Mouse (Mus musculus): Measurements from ENCODE around the gene Ppm1m. TPM values are rescaled to one million over a fixed set of nuclear protein-coding genes. Genes with fewer than 3 reads are reported as not detected.
A peak's percentile ranks its signal among the peaks of the same experiment; 100 is the strongest.

Ppm1m gene
- polyA plus RNA-seq, 1 experiment from 2014 or later: 33.4 TPM

DNA sequence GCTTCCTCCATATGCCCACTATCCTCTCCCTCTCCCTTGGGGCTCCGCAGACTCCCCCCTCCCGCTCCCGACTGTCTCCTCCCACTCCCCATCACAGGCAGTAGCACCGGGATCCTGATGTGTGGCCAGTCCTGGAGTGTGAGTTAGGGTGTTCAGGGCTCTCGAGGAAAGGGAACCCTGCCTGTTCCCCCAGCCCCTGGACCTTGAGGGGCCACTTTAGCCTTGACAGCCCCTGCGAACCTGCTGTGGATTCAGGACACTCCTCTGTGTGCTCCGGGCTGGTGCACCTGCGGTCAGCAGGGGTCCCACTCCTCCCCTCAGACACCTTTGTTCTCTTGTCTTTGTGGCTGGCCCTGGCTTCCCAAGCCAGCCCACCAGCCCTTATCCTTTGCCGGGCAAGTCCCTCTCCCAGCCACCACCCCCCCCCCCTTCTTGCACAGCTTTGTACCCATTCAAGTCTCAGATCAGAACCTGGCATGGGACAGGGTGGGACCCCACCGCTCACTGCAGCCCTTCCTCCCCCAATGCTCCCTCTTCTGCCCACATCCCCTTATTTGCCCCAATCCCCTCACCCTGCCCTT lies 51.6 kb downstream of the Ppm1m start:
- TF ChIP-seq CTCF (IDR thresholded peaks at IDR 0.05) (0 out of 2 replicates have a peak, but pooled peaks have one; percentile 2), EP300 (IDR thresholded peaks at IDR 0.05) (no peak)
- WGBS: 2% methylated on average over 10 of the region's 10 CpGs
- H3K9me3 ChIP-seq (ENCODE audit: low read length): no peaks in the 10 kb centered on the region
- H3K4me3 ChIP-seq (ENCODE audit: low read depth, low read length): 0 out of 2 replicates have a peak overlapping the region, but pooled peaks have one; percentile 19
- H3K4me2 ChIP-seq (replicated peaks; ENCODE audit: low read depth, low read length): no peak overlapping the region
- no peaks in the 10 kb centered on the region; the same call in 1 of the 2 replicates for H3K4me1 ChIP-seq (ENCODE audit: insufficient read depth, low read depth, low read length)
- peak; percentile 17 for ATAC-seq
- no peak overlapping the region for H3K9ac ChIP-seq (replicated peaks; ENCODE audit: low read depth)
- no peak overlapping the region for H3K27ac ChIP-seq (ENCODE audit: low read length)
- peaks cover 18% of the 10 kb centered on the region for H3K27me3 ChIP-seq (replicated peaks; ENCODE audit: insufficient read depth, low read length)
- H3K36me3 ChIP-seq (ENCODE audit: insufficient read depth, low read length): no peaks in the 10 kb centered on the region
- DNase-seq (ENCODE audit: low spot score): no peak

DNA sequence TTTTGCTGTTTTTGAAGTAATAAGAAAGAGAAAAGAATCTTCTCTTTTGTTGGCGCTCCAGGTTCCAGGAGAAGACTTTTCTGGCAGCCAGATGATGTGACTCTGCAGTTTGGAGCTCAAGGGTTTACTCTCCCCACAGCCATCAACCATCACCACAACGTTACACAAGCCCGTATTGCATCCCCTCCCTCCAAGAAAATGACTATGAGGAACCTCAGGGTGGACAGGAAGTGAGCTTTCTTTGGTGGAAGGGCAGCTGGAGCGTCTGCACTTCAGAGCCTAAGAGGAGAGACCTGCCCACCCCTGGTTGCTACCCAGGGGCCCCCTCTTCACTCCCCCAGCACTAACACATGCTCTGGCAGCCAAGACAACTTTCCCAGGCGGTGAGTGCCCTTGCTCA lies 52.3 kb downstream of the Ppm1m start:
- TF ChIP-seq EP300 (IDR thresholded peaks at IDR 0.05): no peak
- TF ChIP-seq CTCF (IDR thresholded peaks at IDR 0.05): no peak
- Histone ChIP-seq H3K4me1 (ENCODE audit: insufficient read depth, low read depth, low read length) (no peaks in the 10 kb centered on the region; the same call in 1 of the 2 replicates), H3K27me3 (replicated peaks; ENCODE audit: insufficient read depth, low read length) (peaks cover 18% of the 10 kb centered on the region), H3K4me2 (replicated peaks; ENCODE audit: low read depth, low read length) (no peak overlapping the region), H3K9me3 (ENCODE audit: low read length) (no peaks in the 10 kb centered on the region), H3K36me3 (ENCODE audit: insufficient read depth, low read length) (no peaks in the 10 kb centered on the region), H3K27ac (ENCODE audit: low read length) (no peak overlapping the region), H3K9ac (replicated peaks; ENCODE audit: low read depth) (no peak overlapping the region), H3K4me3 (ENCODE audit: low read depth, low read length) (no peak overlapping the region)
- ATAC-seq (no peak), DNase-seq (ENCODE audit: low spot score) (no peak)
- 20% methylated on average over 5 of the region's 5 CpGs for WGBS

DNA sequence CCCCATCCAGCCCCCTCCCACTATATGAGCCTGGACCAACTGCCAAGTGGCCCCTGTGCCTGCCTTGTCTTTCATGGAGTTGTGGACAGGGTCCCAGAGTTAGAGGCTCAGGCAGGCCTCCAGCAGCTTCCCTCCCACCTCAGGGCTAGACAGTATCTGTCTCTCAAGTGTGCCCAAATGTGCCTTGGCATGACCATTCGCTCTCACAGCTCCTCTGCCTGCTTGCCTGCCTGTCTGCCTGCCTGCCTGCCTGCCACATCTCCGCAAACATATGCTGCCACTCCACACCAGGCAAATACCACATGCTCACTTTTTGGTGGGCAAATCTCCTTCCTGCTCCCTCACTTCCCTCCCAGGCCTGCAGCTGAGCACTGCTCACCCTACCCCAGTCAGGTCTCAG lies 54.0 kb downstream of the Ppm1m start:
- Histone ChIP-seq H3K4me1 (ENCODE audit: insufficient read depth, low read depth, low read length) (no peaks in the 10 kb centered on the region; the same call in 1 of the 2 replicates), H3K27ac (ENCODE audit: low read length) (no peak overlapping the region), H3K36me3 (ENCODE audit: insufficient read depth, low read length) (no peaks in the 10 kb centered on the region), H3K4me2 (replicated peaks; ENCODE audit: low read depth, low read length) (no peak overlapping the region), H3K9me3 (ENCODE audit: low read length) (no peaks in the 10 kb centered on the region), H3K9ac (replicated peaks; ENCODE audit: low read depth) (no peak overlapping the region), H3K27me3 (replicated peaks; ENCODE audit: insufficient read depth, low read length) (peaks cover 18% of the 10 kb centered on the region), H3K4me3 (ENCODE audit: low read depth, low read length) (no peak overlapping the region)
- no peak for TF ChIP-seq CTCF (IDR thresholded peaks at IDR 0.05)
- no peak for TF ChIP-seq EP300 (IDR thresholded peaks at IDR 0.05)
- 65% methylated on average over 2 of the region's 2 CpGs for WGBS
- no peak for ATAC-seq
- no peak for DNase-seq (ENCODE audit: low spot score)

MicroRNA genes within 50 kb of the gene (microRNA counts, 519-probe panel; counts per million panel counts)
- 7,475 counts per million, percentile 97 among the panel's probes with 10 or more counts for microRNA mmu-let-7g

Small RNAs within 50 kb of the gene (microRNA-seq; reads per million reads assigned to microRNA genes)
- gene Mir135a-1 (not detected), gene Mirlet7g (68,123 reads per million, percentile 99 among the genes with 10 or more reads in this experiment)

Other genes with a start within 250 kb of the Ppm1m start
- 0.21 and 0.30 TPM in 2 replicates for gene Col6a5, start 239.1 kb downstream of the Ppm1m start, polyA plus RNA-seq (2015; fragmentation: Nextera tagmentation; extraction: Ambion mirVana)
- 0.81 and 0.93 TPM in 2 replicates for gene Col6a4, start 103.0 kb downstream of the Ppm1m start, polyA plus RNA-seq (2015; fragmentation: Nextera tagmentation; extraction: Ambion mirVana)
- 0.67 and 0.71 TPM in 2 replicates for gene Glyctk, start 41.6 kb downstream of the Ppm1m start, polyA plus RNA-seq (2015; fragmentation: Nextera tagmentation; extraction: Ambion mirVana)
- 11.3 and 13.2 TPM in 2 replicates for gene Wdr82, start 28.8 kb downstream of the Ppm1m start, polyA plus RNA-seq (2015; fragmentation: Nextera tagmentation; extraction: Ambion mirVana)
- gene Twf2, start 3.4 kb upstream of the Ppm1m start, polyA plus RNA-seq (2015; fragmentation: Nextera tagmentation; extraction: Ambion mirVana): 64.2 and 64.6 TPM in 2 replicates
- gene Tlr9, start 22.9 kb upstream of the Ppm1m start, polyA plus RNA-seq (2015; fragmentation: Nextera tagmentation; extraction: Ambion mirVana): 0.12 and 0.15 TPM in 2 replicates
- 292 and 310 TPM in 2 replicates for gene Alas1, start 48.9 kb upstream of the Ppm1m start, polyA plus RNA-seq (2015; fragmentation: Nextera tagmentation; extraction: Ambion mirVana)
- 9.7 and 9.9 TPM in 2 replicates for gene Poc1a, start 81.3 kb upstream of the Ppm1m start, polyA plus RNA-seq (2015; fragmentation: Nextera tagmentation; extraction: Ambion mirVana)
- 25.7 and 27.8 TPM in 2 replicates for gene Dusp7, start 168.9 kb upstream of the Ppm1m start, polyA plus RNA-seq (2015; fragmentation: Nextera tagmentation; extraction: Ambion mirVana)
- gene Rpl29, start 229.7 kb upstream of the Ppm1m start, polyA plus RNA-seq (2015; fragmentation: Nextera tagmentation; extraction: Ambion mirVana): 656 and 737 TPM in 2 replicates
- gene Acy1, start 238.6 kb upstream of the Ppm1m start, polyA plus RNA-seq (2015; fragmentation: Nextera tagmentation; extraction: Ambion mirVana): 8.5 and 12.5 TPM in 2 replicates
- gene Abhd14b, start 247.7 kb upstream of the Ppm1m start, polyA plus RNA-seq (2015; fragmentation: Nextera tagmentation; extraction: Ambion mirVana): 31.1 and 36.8 TPM in 2 replicates
- 21.7 and 26.9 TPM in 2 replicates for gene Abhd14a, start 247.9 kb upstream of the Ppm1m start, polyA plus RNA-seq (2015; fragmentation: Nextera tagmentation; extraction: Ambion mirVana)